In the genomic region with DNA sequence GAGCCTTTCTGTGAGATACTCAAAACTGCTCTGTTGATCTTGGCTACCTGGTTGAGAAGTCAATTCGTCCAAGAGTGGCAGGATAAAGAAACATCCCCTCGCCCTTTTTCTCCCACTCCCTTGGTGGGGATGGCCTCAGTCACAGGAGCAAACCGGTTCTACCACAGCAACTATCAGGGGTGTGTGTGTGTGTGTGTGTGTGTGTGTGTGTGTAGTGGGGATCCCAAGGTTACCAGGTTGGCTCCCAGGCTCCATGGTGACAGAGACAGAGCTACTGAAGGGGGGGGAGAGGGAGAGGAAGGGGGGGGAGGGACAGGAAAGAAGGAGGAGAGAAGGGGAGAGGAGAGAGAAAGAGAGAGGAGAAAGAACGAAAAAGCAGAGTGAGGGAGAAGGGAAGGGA, we compare ENCODE assay signal across 8 mouse cellular contexts. TPM values are rescaled to one million over a fixed set of nuclear protein-coding genes. Genes with fewer than 3 reads are reported as not detected.
DNase-seq lines count a peak whose midpoint lies in the region; ATAC-seq and TF ChIP-seq lines count a peak whose summit lies in the region.

No protein-coding gene starts in this region.

- H3K9me3 ChIP-seq in embryonic facial prominence, embryonic 13.5 days: no peaks in the 10 kb centered on the region
- no peaks in the 10 kb centered on the region for H3K9me3 ChIP-seq in hindbrain, embryonic 15.5 days
- no peaks in the 10 kb centered on the region for H3K9me3 ChIP-seq in midbrain, postnatal 0 days (ENCODE audit: low read length)

- 31% methylated on average over 4 of the region's 4 CpGs for WGBS in embryonic facial prominence, embryonic 13.5 days
- 36% methylated on average over 4 of the region's 4 CpGs for WGBS in hindbrain, embryonic 15.5 days
- WGBS in midbrain, postnatal 0 days: 38% methylated on average over 4 of the region's 4 CpGs

- H3K4me1 ChIP-seq in embryonic facial prominence, embryonic 13.5 days: peaks cover 14% of the 10 kb centered on the region
- peaks cover 9% of the 10 kb centered on the region for H3K4me1 ChIP-seq in hindbrain, embryonic 15.5 days (replicated peaks)
- peaks cover 6% of the 10 kb centered on the region; the same call in 1 of the 2 replicates for H3K4me1 ChIP-seq in midbrain, postnatal 0 days (ENCODE audit: insufficient read depth, low read length)

- peak overlapping the region; percentile 91 for H3K27ac ChIP-seq in embryonic facial prominence, embryonic 13.5 days
- H3K27ac ChIP-seq in hindbrain, embryonic 15.5 days (replicated peaks): peak overlapping the region; percentile 56
- peak overlapping the region; percentile 76 for H3K27ac ChIP-seq in midbrain, postnatal 0 days (ENCODE audit: low read depth, low read length)

- peak overlapping the region; percentile 45 for H3K4me3 ChIP-seq in embryonic facial prominence, embryonic 13.5 days
- H3K4me3 ChIP-seq in hindbrain, embryonic 15.5 days: no peak overlapping the region
- no peak overlapping the region for H3K4me3 ChIP-seq in midbrain, postnatal 0 days (ENCODE audit: low read depth, low read length)

- peak; percentile 32 for DNase-seq in kidney, postnatal 10 days
- no peak for DNase-seq in kidney, postnatal 36 days
- no peak for DNase-seq in midbrain, postnatal 0 days (ENCODE audit: low spot score)
- no peak for DNase-seq in layer of hippocampus, postnatal 25 days (ENCODE audit: extremely low spot score in 1 of 2, low spot score in 1 of 2)
- DNase-seq in spleen, postnatal 14 days (ENCODE audit: low spot score in 2 of 2): no peak
- no peak for DNase-seq in B cell, adult 2 months

- TF ChIP-seq CTCF in midbrain, postnatal 0 days (IDR thresholded peaks at IDR 0.05): no peak

- peak overlapping the region; percentile 73 for H3K4me2 ChIP-seq in embryonic facial prominence, embryonic 13.5 days
- peak overlapping the region; percentile 59 for H3K4me2 ChIP-seq in hindbrain, embryonic 15.5 days
- peak overlapping the region; percentile 69 for H3K4me2 ChIP-seq in midbrain, postnatal 0 days (ENCODE audit: low read depth, low read length, poor library complexity, severe bottlenecking)

- ATAC-seq in embryonic facial prominence, embryonic 13.5 days (ENCODE audit: insufficient number of reproducible peaks, insufficient read depth, low FRiP score, low TSS enrichment, low read depth): no peak
- ATAC-seq in hindbrain, embryonic 15.5 days (ENCODE audit: low FRiP score, low read depth): no peak
- peak; percentile 42; the same call in 1 of the 2 replicates for ATAC-seq in midbrain, postnatal 0 days (ENCODE audit: low FRiP score)

- H3K9ac ChIP-seq in embryonic facial prominence, embryonic 13.5 days: peak overlapping the region; percentile 68
- no peak overlapping the region; the same call in 1 of the 2 replicates for H3K9ac ChIP-seq in hindbrain, embryonic 15.5 days
- no peak overlapping the region for H3K9ac ChIP-seq in midbrain, postnatal 0 days (replicated peaks; ENCODE audit: low read length, poor library complexity, severe bottlenecking)

- no peaks in the 10 kb centered on the region for H3K36me3 ChIP-seq in embryonic facial prominence, embryonic 13.5 days
- no peaks in the 10 kb centered on the region for H3K36me3 ChIP-seq in hindbrain, embryonic 15.5 days
- H3K36me3 ChIP-seq in midbrain, postnatal 0 days (ENCODE audit: insufficient read depth, low read length): no peaks in the 10 kb centered on the region

- H3K27me3 ChIP-seq in embryonic facial prominence, embryonic 13.5 days: peaks cover 30% of the 10 kb centered on the region
- no peaks in the 10 kb centered on the region for H3K27me3 ChIP-seq in hindbrain, embryonic 15.5 days
- H3K27me3 ChIP-seq in midbrain, postnatal 0 days (ENCODE audit: insufficient read depth, low read length): no peaks in the 10 kb centered on the region

RNA-seq across cellular contexts. Expression of a gene that starts 4.0 kb away (rescaled TPM):
- 2.1 and 2.8 TPM in 2 replicates for polyA plus RNA-seq in embryonic facial prominence, embryonic 13.5 days (2015; fragmentation: Nextera tagmentation; extraction: Ambion mirVana)
- polyA plus RNA-seq in hindbrain, embryonic 15.5 days (2015; fragmentation: Nextera tagmentation; extraction: Ambion mirVana): 4.6 and 4.7 TPM in 2 replicates
- total RNA-seq in midbrain, postnatal 0 days (2014; rRNA removed): 0.49 and 5.5 TPM in 2 replicates
- polyA plus RNA-seq in midbrain, postnatal 0 days (2015; fragmentation: Nextera tagmentation; extraction: Ambion mirVana): 12.6 and 15.5 TPM in 2 replicates
- total RNA-seq in layer of hippocampus, postnatal 25 days (2021): not detected

RNA-seq across cellular contexts. Expression of a gene that starts 19.7 kb away (rescaled TPM):
- 86.0 and 102 TPM in 2 replicates for polyA plus RNA-seq in embryonic facial prominence, embryonic 13.5 days (2015; fragmentation: Nextera tagmentation; extraction: Ambion mirVana)
- 32.3 and 34.0 TPM in 2 replicates for polyA plus RNA-seq in hindbrain, embryonic 15.5 days (2015; fragmentation: Nextera tagmentation; extraction: Ambion mirVana)
- 27.7 and 52.2 TPM in 2 replicates for total RNA-seq in midbrain, postnatal 0 days (2014; rRNA removed)
- polyA plus RNA-seq in midbrain, postnatal 0 days (2015; fragmentation: Nextera tagmentation; extraction: Ambion mirVana): 35.1 and 37.5 TPM in 2 replicates
- total RNA-seq in layer of hippocampus, postnatal 25 days (2021): 1 to 10 TPM; 4.7 to 7.0 TPM

RNA-seq across cellular contexts. Expression of a gene that starts 59.2 kb away (rescaled TPM):
- 49.2 and 50.9 TPM in 2 replicates for polyA plus RNA-seq in embryonic facial prominence, embryonic 13.5 days (2015; fragmentation: Nextera tagmentation; extraction: Ambion mirVana)
- polyA plus RNA-seq in hindbrain, embryonic 15.5 days (2015; fragmentation: Nextera tagmentation; extraction: Ambion mirVana): 45.1 and 52.5 TPM in 2 replicates
- total RNA-seq in midbrain, postnatal 0 days (2014; rRNA removed): 16.8 and 59.5 TPM in 2 replicates
- 59.6 and 63.2 TPM in 2 replicates for polyA plus RNA-seq in midbrain, postnatal 0 days (2015; fragmentation: Nextera tagmentation; extraction: Ambion mirVana)
- 10 to 100 TPM; 26.2 to 26.4 TPM for total RNA-seq in layer of hippocampus, postnatal 25 days (2021)
